Mouse (Mus musculus) stomach, adult 2 months (tissue): ENCODE results near the gene Slc10a2. TPM values are rescaled to one million over a fixed set of nuclear protein-coding genes. Genes with fewer than 3 reads are reported as not detected.

ENCODE experiments used
- polyA plus RNA-seq: library from polyadenylated mRNA; depleted of rRNA; stranded (reverse); fragments of >200 nt; gene quantifications from 2 replicates; pipeline ENCODE4 v1.2.3, GENCODE M21; 2012; rRNA removed

Gene Slc10a2
- not detected in 2 replicates for polyA plus RNA-seq

GRCm38 (mm10) chr8:5105186-5105585 is at the start of gene Slc10a2:
Gene Slc10a2, minus strand, starts transcription at chr8:5105351.

